Mouse (Mus musculus): ENCODE results near the gene Dhx37. TPM values are rescaled to one million over a fixed set of nuclear protein-coding genes. Genes with fewer than 3 reads are reported as not detected.

The Dhx37 gene
- polyA plus RNA-seq, 1 experiment from 2014 or later: 10.2 TPM

GRCm38 (mm10) chr5:125364851-125365429, 69.0 kb downstream of the Dhx37 start:
- DNase-seq (ENCODE audit: low spot score) (no peak), ATAC-seq (ENCODE audit: low FRiP score) (no peak)
- H3K9ac ChIP-seq: no peak overlapping the region
- H3K4me3 ChIP-seq (replicated peaks; ENCODE audit: low read length): no peak overlapping the region
- no peaks in the 10 kb centered on the region for H3K36me3 ChIP-seq (replicated peaks; ENCODE audit: control insufficient read depth, insufficient read depth)
- no peak overlapping the region for H3K4me2 ChIP-seq (replicated peaks)
- H3K27ac ChIP-seq: no peak overlapping the region
- H3K27me3 ChIP-seq (ENCODE audit: control insufficient read depth, insufficient read depth, low read length): no peaks in the 10 kb centered on the region
- 81% methylated on average over 4 of the region's 4 CpGs for WGBS
- no peaks in the 10 kb centered on the region for H3K9me3 ChIP-seq (ENCODE audit: control insufficient read depth, low read length)
- no peaks in the 10 kb centered on the region for H3K4me1 ChIP-seq (replicated peaks; ENCODE audit: control insufficient read depth, insufficient read depth, low read length)

DNA sequence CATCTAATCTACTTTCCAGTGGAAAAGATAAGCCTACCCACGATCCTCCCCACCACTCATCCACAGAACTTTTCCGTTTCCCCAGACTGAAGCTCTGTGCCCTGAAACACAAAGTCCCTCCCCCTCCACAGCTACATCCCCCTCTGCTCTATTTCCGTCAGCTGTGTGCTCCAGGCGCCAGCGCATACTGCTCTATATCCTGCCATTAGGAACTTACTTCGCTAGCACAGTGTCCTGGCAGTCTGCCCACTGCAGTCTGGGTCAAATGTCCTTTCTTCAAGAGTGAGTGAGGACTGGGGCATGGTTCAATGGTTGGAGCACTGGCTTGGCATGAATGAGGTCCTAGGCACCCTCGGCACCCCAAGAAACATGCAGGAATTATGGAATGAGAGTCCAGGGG, 70.0 kb downstream of the Dhx37 start:
- Histone ChIP-seq H3K9ac (no peak overlapping the region), H3K4me2 (replicated peaks) (no peak overlapping the region), H3K9me3 (ENCODE audit: control insufficient read depth, low read length) (no peaks in the 10 kb centered on the region), H3K4me1 (replicated peaks; ENCODE audit: control insufficient read depth, insufficient read depth, low read length) (no peaks in the 10 kb centered on the region), H3K27ac (no peak overlapping the region), H3K27me3 (ENCODE audit: control insufficient read depth, insufficient read depth, low read length) (no peaks in the 10 kb centered on the region), H3K36me3 (replicated peaks; ENCODE audit: control insufficient read depth, insufficient read depth) (no peaks in the 10 kb centered on the region), H3K4me3 (replicated peaks; ENCODE audit: low read length) (no peak overlapping the region)
- ATAC-seq (ENCODE audit: low FRiP score): no peak
- WGBS: 81% methylated on average over 7 of the region's 7 CpGs
- DNase-seq (ENCODE audit: low spot score): no peak

Small RNA genes within 50 kb of the gene (microRNA-seq; reads per million reads assigned to microRNA genes)
- gene Gm27551: not detected

Other genes with a start within 250 kb of the Dhx37 start
- 36.5 and 39.9 TPM in 2 replicates for gene Scarb1, start 93.0 kb downstream of the Dhx37 start, polyA plus RNA-seq (2014; fragmentation: Nextera tagmentation; extraction: Ambion mirVana)
- gene Gm10382, start 44.8 kb downstream of the Dhx37 start, polyA plus RNA-seq (2014; fragmentation: Nextera tagmentation; extraction: Ambion mirVana): 0.63 TPM in 1 of 2 replicates, not detected in the other
- gene Ubc, start 43.9 kb downstream of the Dhx37 start, polyA plus RNA-seq (2014; fragmentation: Nextera tagmentation; extraction: Ambion mirVana): 1,333 and 1,355 TPM in 2 replicates
- gene Bri3bp, start 7.4 kb upstream of the Dhx37 start, polyA plus RNA-seq (2014; fragmentation: Nextera tagmentation; extraction: Ambion mirVana): 34.3 and 36.7 TPM in 2 replicates
- gene Aacs, start 41.7 kb upstream of the Dhx37 start, polyA plus RNA-seq (2014; fragmentation: Nextera tagmentation; extraction: Ambion mirVana): 75.5 and 98.4 TPM in 2 replicates
- gene Tmem132b, start 97.7 kb upstream of the Dhx37 start, polyA plus RNA-seq (2014; fragmentation: Nextera tagmentation; extraction: Ambion mirVana): 6.3 and 7.9 TPM in 2 replicates

Data from hindbrain, embryonic 14.5 days (tissue).